Mouse (Mus musculus): Measurements from ENCODE around the gene Cnih3. TPM values are rescaled to one million over a fixed set of nuclear protein-coding genes. Genes with fewer than 3 reads are reported as not detected.

Gene Cnih3
- total and polyA plus RNA-seq, 3 experiments = 0.04 TPM; not detected in 2

GRCm38 (mm10) chr1:181355683-181356082, 3.3 kb downstream of the Cnih3 start:
- TF ChIP-seq CTCF (IDR thresholded peaks at IDR 0.05) (no peak), EP300 (IDR thresholded peaks at IDR 0.05; ENCODE audit: insufficient read depth, low read depth, low read length) (no peak), POLR2A (IDR thresholded peaks at IDR 0.05; ENCODE audit: insufficient read depth, low read depth, low read length) (no peak)
- intact Hi-C loops (cut with DNase I) = no loop called here
- DNase-seq = no peak

GRCm38 (mm10) chr1:181357870-181358269, 5.4 kb downstream of the Cnih3 start:
- Histone ChIP-seq H3K36me3 (ENCODE audit: control insufficient read depth, insufficient read depth, low read length) (no peaks in the 10 kb centered on the region), H3K79me2 (replicated peaks; ENCODE audit: control insufficient read depth, insufficient read depth, low read length) (no peaks in the 10 kb centered on the region)
- WGBS = 39% methylated on average over 2 of the region's 2 CpGs

More at GRCm38 (mm10) chr1:181355683-181356082, 3.3 kb downstream of the Cnih3 start:
- WGBS = 73% methylated on average over 5 of the region's 5 CpGs
- no peaks in the 10 kb centered on the region for H3K4me1 ChIP-seq (ENCODE audit: control insufficient read depth, insufficient read depth, low read length)
- H3K9ac ChIP-seq (ENCODE audit: low read depth, low read length) = no peak overlapping the region
- H3K27me3 ChIP-seq (ENCODE audit: control insufficient read depth, insufficient read depth, low read length) = peaks cover 8% of the 10 kb centered on the region
- H3K27ac ChIP-seq = no peak overlapping the region
- H3K79me2 ChIP-seq (replicated peaks; ENCODE audit: control insufficient read depth, insufficient read depth, low read length) = no peaks in the 10 kb centered on the region
- no peak overlapping the region for H3K4me3 ChIP-seq
- H3K36me3 ChIP-seq (ENCODE audit: control insufficient read depth, insufficient read depth, low read length) = no peaks in the 10 kb centered on the region

GRCm38 (mm10) chr1:181358526-181358925, 6.1 kb downstream of the Cnih3 start:
- DNase-seq = no peak
- intact Hi-C loops (cut with DNase I) = no loop called here
- 43% methylated on average over 7 of the region's 7 CpGs for WGBS
- no peak overlapping the region for H3K4me3 ChIP-seq
- no peak overlapping the region for H3K9ac ChIP-seq (ENCODE audit: low read depth, low read length)
- no peaks in the 10 kb centered on the region for H3K36me3 ChIP-seq (ENCODE audit: control insufficient read depth, insufficient read depth, low read length)
- no peaks in the 10 kb centered on the region for H3K4me1 ChIP-seq (ENCODE audit: control insufficient read depth, insufficient read depth, low read length)
- TF ChIP-seq EP300 (IDR thresholded peaks at IDR 0.05; ENCODE audit: insufficient read depth, low read depth, low read length) (no peak), POLR2A (IDR thresholded peaks at IDR 0.05; ENCODE audit: insufficient read depth, low read depth, low read length) (no peak), CTCF (IDR thresholded peaks at IDR 0.05) (no peak)
- H3K27me3 ChIP-seq (ENCODE audit: control insufficient read depth, insufficient read depth, low read length) = peaks cover 3% of the 10 kb centered on the region
- H3K79me2 ChIP-seq (replicated peaks; ENCODE audit: control insufficient read depth, insufficient read depth, low read length) = no peaks in the 10 kb centered on the region
- H3K27ac ChIP-seq = no peak overlapping the region

More at GRCm38 (mm10) chr1:181357870-181358269, 5.4 kb downstream of the Cnih3 start:
- DNase-seq = no peak
- Histone ChIP-seq H3K9ac (ENCODE audit: low read depth, low read length) (no peak overlapping the region), H3K27me3 (ENCODE audit: control insufficient read depth, insufficient read depth, low read length) (peaks cover 4% of the 10 kb centered on the region), H3K4me1 (ENCODE audit: control insufficient read depth, insufficient read depth, low read length) (no peaks in the 10 kb centered on the region), H3K27ac (no peak overlapping the region), H3K4me3 (no peak overlapping the region)
- no peak for TF ChIP-seq POLR2A (IDR thresholded peaks at IDR 0.05; ENCODE audit: insufficient read depth, low read depth, low read length)
- no peak for TF ChIP-seq CTCF (IDR thresholded peaks at IDR 0.05)
- TF ChIP-seq EP300 (IDR thresholded peaks at IDR 0.05; ENCODE audit: insufficient read depth, low read depth, low read length) = no peak
- intact Hi-C loops (cut with DNase I) = no loop called here

GRCm38 (mm10) chr1:181360732-181361131, 8.3 kb downstream of the Cnih3 start:
- H3K27ac ChIP-seq = no peak overlapping the region
- no peak overlapping the region for H3K9ac ChIP-seq (ENCODE audit: low read depth, low read length)
- no peaks in the 10 kb centered on the region for H3K4me1 ChIP-seq (ENCODE audit: control insufficient read depth, insufficient read depth, low read length)
- H3K27me3 ChIP-seq (ENCODE audit: control insufficient read depth, insufficient read depth, low read length) = no peaks in the 10 kb centered on the region; the same call in 1 of the 2 replicates
- DNase-seq = no peak
- no peak overlapping the region for H3K4me3 ChIP-seq
- no peaks in the 10 kb centered on the region for H3K36me3 ChIP-seq (ENCODE audit: control insufficient read depth, insufficient read depth, low read length)
- 87% methylated on average over 3 of the region's 3 CpGs for WGBS
- no peaks in the 10 kb centered on the region for H3K79me2 ChIP-seq (replicated peaks; ENCODE audit: control insufficient read depth, insufficient read depth, low read length)
- TF ChIP-seq EP300 (IDR thresholded peaks at IDR 0.05; ENCODE audit: insufficient read depth, low read depth, low read length) = no peak
- no peak for TF ChIP-seq POLR2A (IDR thresholded peaks at IDR 0.05; ENCODE audit: insufficient read depth, low read depth, low read length)
- no peak for TF ChIP-seq CTCF (IDR thresholded peaks at IDR 0.05)
- intact Hi-C loops (cut with DNase I) = no loop called here

- TF ChIP-seq CTCF (IDR thresholded peaks at IDR 0.05) (no peak), POLR2A (IDR thresholded peaks at IDR 0.05; ENCODE audit: insufficient read depth, low read depth, low read length) (no peak), EP300 (IDR thresholded peaks at IDR 0.05; ENCODE audit: insufficient read depth, low read depth, low read length) (no peak)
- H3K27me3 ChIP-seq (ENCODE audit: control insufficient read depth, insufficient read depth, low read length) = no peaks in the 10 kb centered on the region; the same call in 1 of the 2 replicates
- no peaks in the 10 kb centered on the region for H3K36me3 ChIP-seq (ENCODE audit: control insufficient read depth, insufficient read depth, low read length)
- no peaks in the 10 kb centered on the region for H3K4me1 ChIP-seq (ENCODE audit: control insufficient read depth, insufficient read depth, low read length)
- no peak overlapping the region for H3K27ac ChIP-seq
- DNase-seq = no peak
- intact Hi-C loops (cut with DNase I) = no loop called here
- H3K79me2 ChIP-seq (replicated peaks; ENCODE audit: control insufficient read depth, insufficient read depth, low read length) = no peaks in the 10 kb centered on the region
- 81% methylated on average over 4 of the region's 4 CpGs for WGBS
- no peak overlapping the region for H3K9ac ChIP-seq (ENCODE audit: low read depth, low read length)
- no peak overlapping the region for H3K4me3 ChIP-seq
Measured at GRCm38 (mm10) chr1:181364025-181364424, 11.6 kb downstream of the Cnih3 start.

- 48% methylated on average over 3 of the region's 3 CpGs for WGBS
- no peak overlapping the region for H3K4me3 ChIP-seq
- no peaks in the 10 kb centered on the region for H3K79me2 ChIP-seq (replicated peaks; ENCODE audit: control insufficient read depth, insufficient read depth, low read length)
- intact Hi-C loops (cut with DNase I) = no loop called here
- no peak overlapping the region for H3K27ac ChIP-seq
- H3K4me1 ChIP-seq (ENCODE audit: control insufficient read depth, insufficient read depth, low read length) = no peaks in the 10 kb centered on the region
- no peak for DNase-seq
- no peak overlapping the region for H3K9ac ChIP-seq (ENCODE audit: low read depth, low read length)
- no peak for TF ChIP-seq EP300 (IDR thresholded peaks at IDR 0.05; ENCODE audit: insufficient read depth, low read depth, low read length)
- no peaks in the 10 kb centered on the region for H3K36me3 ChIP-seq (ENCODE audit: control insufficient read depth, insufficient read depth, low read length)
- no peaks in the 10 kb centered on the region for H3K27me3 ChIP-seq (ENCODE audit: control insufficient read depth, insufficient read depth, low read length)
Measured at GRCm38 (mm10) chr1:181365376-181365775, 12.9 kb downstream of the Cnih3 start.

Measured in heart, adult 2 months (tissue).